Mouse (Mus musculus): ENCODE data around the gene Foxa1. TPM values are rescaled to one million over a fixed set of nuclear protein-coding genes. Genes with fewer than 3 reads are reported as not detected.

Gene Foxa1
- polyA plus RNA-seq, 1 experiment from 2014 or later = 0.32 TPM

DNA sequence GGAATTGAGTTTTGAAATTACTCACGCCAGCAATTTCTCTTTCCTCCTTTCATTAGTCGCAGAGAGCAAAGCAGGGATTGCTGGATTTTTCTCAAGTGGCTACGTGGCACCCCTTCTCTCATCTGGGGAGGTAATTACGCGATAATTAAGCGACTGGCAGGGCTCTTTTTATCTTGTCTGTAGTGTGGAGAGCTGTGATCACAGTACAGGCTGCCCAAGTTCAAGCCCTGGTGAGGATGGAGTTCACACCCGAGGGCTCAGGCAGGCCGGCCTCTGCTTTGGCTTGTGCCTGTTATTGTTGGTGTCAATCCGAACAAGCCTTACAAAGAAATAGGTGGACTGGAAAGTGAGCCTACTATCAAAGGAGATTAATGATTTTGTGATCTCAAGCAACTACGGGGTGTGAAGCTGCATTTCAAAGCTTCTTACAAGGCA lies 7.1 kb downstream of the Foxa1 start:
- Histone ChIP-seq H3K4me1 (peaks cover 25% of the 10 kb centered on the region), H3K4me2 (peak overlapping the region; percentile 64), H3K36me3 (no peaks in the 10 kb centered on the region), H3K27ac (replicated peaks) (no peak overlapping the region), H3K27me3 (replicated peaks) (peaks cover 92% of the 10 kb centered on the region), H3K9ac (no peak overlapping the region), H3K4me3 (peak overlapping the region; percentile 43), H3K9me3 (no peaks in the 10 kb centered on the region)
- no peak for ATAC-seq (ENCODE audit: extremely low read depth, insufficient number of reproducible peaks, low FRiP score, low TSS enrichment)
- 3% methylated on average over 10 of the region's 10 CpGs for WGBS

- peaks cover 92% of the 10 kb centered on the region for H3K27me3 ChIP-seq (replicated peaks)
- H3K9me3 ChIP-seq = no peaks in the 10 kb centered on the region
- H3K4me1 ChIP-seq = peaks cover 25% of the 10 kb centered on the region
- no peak for ATAC-seq (ENCODE audit: extremely low read depth, insufficient number of reproducible peaks, low FRiP score, low TSS enrichment)
- no peaks in the 10 kb centered on the region for H3K36me3 ChIP-seq
- no peak overlapping the region for H3K27ac ChIP-seq (replicated peaks)
- peak overlapping the region; percentile 64 for H3K4me2 ChIP-seq
- peak overlapping the region; percentile 58 for H3K9ac ChIP-seq
- peak overlapping the region; percentile 43 for H3K4me3 ChIP-seq
- WGBS = under 1% methylated on average over 63 of the region's 63 CpGs
Measured at GRCm38 (mm10) chr12:57538588-57539550, 7.8 kb downstream of the Foxa1 start.

- Histone ChIP-seq H3K27me3 (replicated peaks) (peaks cover 92% of the 10 kb centered on the region), H3K36me3 (no peaks in the 10 kb centered on the region), H3K4me1 (peaks cover 25% of the 10 kb centered on the region), H3K9ac (no peak overlapping the region), H3K9me3 (no peaks in the 10 kb centered on the region), H3K4me2 (peak overlapping the region; percentile 64), H3K4me3 (peak overlapping the region; percentile 43), H3K27ac (replicated peaks) (no peak overlapping the region)
- WGBS = under 1% methylated on average over 21 of the region's 21 CpGs
- no peak for ATAC-seq (ENCODE audit: extremely low read depth, insufficient number of reproducible peaks, low FRiP score, low TSS enrichment)
Measured at GRCm38 (mm10) chr12:57537791-57538587, 8.7 kb downstream of the Foxa1 start.

DNA sequence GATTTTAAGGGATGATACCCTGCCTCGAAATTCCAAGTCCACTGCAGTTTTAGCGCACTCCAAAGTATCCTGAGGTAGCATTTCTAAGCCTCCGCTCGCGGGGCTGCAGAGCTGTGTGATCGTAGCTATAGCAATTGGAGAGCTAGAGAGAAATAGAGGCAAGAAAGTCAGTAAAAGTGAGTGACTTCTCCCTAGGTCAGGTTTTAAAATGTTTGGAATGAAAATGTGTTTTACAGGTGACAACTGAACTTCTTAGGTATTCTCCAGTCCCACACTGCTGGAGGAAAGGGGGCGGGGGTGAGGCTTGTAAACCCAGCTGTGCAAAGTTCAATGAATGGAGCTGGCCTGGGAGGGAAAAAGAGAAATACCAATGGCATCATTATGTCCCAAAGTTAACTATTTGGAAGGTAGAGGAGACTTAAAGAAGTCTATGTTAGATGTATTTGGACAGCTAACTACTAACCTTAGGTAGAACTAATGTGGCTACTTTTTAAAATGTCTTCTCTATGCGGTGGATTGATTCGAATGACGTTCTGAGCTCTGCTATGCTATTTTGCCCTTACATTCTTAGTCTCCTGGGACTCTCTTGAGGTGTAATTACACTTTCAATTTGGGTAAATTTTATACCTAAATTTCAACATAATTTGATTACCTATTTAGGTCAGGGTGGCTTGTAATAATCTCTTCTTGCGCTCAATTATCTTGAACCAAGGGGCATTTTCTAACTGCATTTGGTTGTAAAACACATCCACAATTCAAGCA lies 9.6 kb downstream of the Foxa1 start:
- no peak overlapping the region for H3K27ac ChIP-seq (replicated peaks)

GRCm38 (mm10) chr12:57536056-57536908 lies 10.4 kb downstream of the Foxa1 start:
- H3K4me3 ChIP-seq = no peak overlapping the region
- H3K9ac ChIP-seq = no peak overlapping the region

More for the DNA sequence above, 9.6 kb downstream of the Foxa1 start:
- Histone ChIP-seq H3K36me3 (no peaks in the 10 kb centered on the region), H3K27me3 (replicated peaks) (peaks cover 92% of the 10 kb centered on the region), H3K4me1 (peaks cover 18% of the 10 kb centered on the region), H3K9ac (no peak overlapping the region), H3K4me2 (no peak overlapping the region), H3K9me3 (no peaks in the 10 kb centered on the region), H3K4me3 (no peak overlapping the region)
- whole genome bisulfite sequencing = 4% methylated on average over 11 of the region's 11 CpGs
- ATAC-seq (ENCODE audit: extremely low read depth, insufficient number of reproducible peaks, low FRiP score, low TSS enrichment) = no peak

GRCm38 (mm10) chr12:57534879-57535611 lies 11.7 kb downstream of the Foxa1 start:
- WGBS = under 1% methylated on average over 39 of the region's 39 CpGs
- peak overlapping the region; percentile 34 for H3K4me2 ChIP-seq
- no peak for ATAC-seq (ENCODE audit: extremely low read depth, insufficient number of reproducible peaks, low FRiP score, low TSS enrichment)
- peaks cover 95% of the 10 kb centered on the region for H3K27me3 ChIP-seq (replicated peaks)
- no peak overlapping the region for H3K9ac ChIP-seq
- no peak overlapping the region for H3K27ac ChIP-seq (replicated peaks)
- H3K4me1 ChIP-seq = peaks cover 17% of the 10 kb centered on the region
- peak overlapping the region; percentile 27 for H3K4me3 ChIP-seq
- no peaks in the 10 kb centered on the region for H3K9me3 ChIP-seq
- H3K36me3 ChIP-seq = no peaks in the 10 kb centered on the region

More at GRCm38 (mm10) chr12:57536056-57536908, 10.4 kb downstream of the Foxa1 start:
- 1% methylated on average over 25 of the region's 25 CpGs for WGBS
- Histone ChIP-seq H3K27me3 (replicated peaks) (peaks cover 92% of the 10 kb centered on the region), H3K4me2 (no peak overlapping the region), H3K9me3 (no peaks in the 10 kb centered on the region), H3K4me1 (peaks cover 17% of the 10 kb centered on the region), H3K36me3 (no peaks in the 10 kb centered on the region), H3K27ac (replicated peaks) (no peak overlapping the region)
- ATAC-seq (ENCODE audit: extremely low read depth, insufficient number of reproducible peaks, low FRiP score, low TSS enrichment) = no peak

GRCm38 (mm10) chr12:57534517-57534878 lies 12.2 kb downstream of the Foxa1 start:
- H3K27ac ChIP-seq (replicated peaks) = no peak overlapping the region
- peak overlapping the region; percentile 27 for H3K4me3 ChIP-seq
- H3K9me3 ChIP-seq = no peaks in the 10 kb centered on the region
- no peaks in the 10 kb centered on the region for H3K36me3 ChIP-seq
- peak overlapping the region; percentile 34 for H3K4me2 ChIP-seq
- peaks cover 17% of the 10 kb centered on the region for H3K4me1 ChIP-seq
- H3K9ac ChIP-seq = no peak overlapping the region
- WGBS = 3% methylated on average over 5 of the region's 6 CpGs
- H3K27me3 ChIP-seq (replicated peaks) = peaks cover 95% of the 10 kb centered on the region
- ATAC-seq (ENCODE audit: extremely low read depth, insufficient number of reproducible peaks, low FRiP score, low TSS enrichment) = no peak

DNA sequence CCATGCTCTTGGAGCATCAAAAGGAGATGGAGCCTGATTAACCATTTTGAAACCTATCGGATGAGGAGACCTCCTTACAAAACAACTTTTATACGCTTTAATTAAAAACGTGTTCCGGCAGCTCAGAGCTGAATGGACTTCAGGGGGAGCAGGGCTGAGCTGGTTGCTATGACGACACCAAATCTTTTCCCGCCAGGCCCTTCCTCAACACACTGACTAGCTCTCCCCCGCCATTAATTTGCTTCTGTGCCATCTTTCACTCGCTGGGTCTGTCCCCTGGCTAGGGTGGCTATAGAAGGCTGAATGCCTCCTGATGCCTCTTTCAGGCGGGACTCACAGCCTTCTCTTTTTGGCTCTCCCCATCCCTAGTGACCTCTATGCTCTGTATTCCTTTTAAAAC lies 16.2 kb downstream of the Foxa1 start:
- Histone ChIP-seq H3K4me3 (no peak overlapping the region), H3K4me1 (peaks cover 7% of the 10 kb centered on the region; the same call in 1 of the 2 replicates), H3K4me2 (no peak overlapping the region), H3K27ac (replicated peaks) (no peak overlapping the region), H3K36me3 (no peaks in the 10 kb centered on the region), H3K9me3 (no peaks in the 10 kb centered on the region), H3K9ac (no peak overlapping the region), H3K27me3 (replicated peaks) (peaks cover 80% of the 10 kb centered on the region)
- ATAC-seq (ENCODE audit: extremely low read depth, insufficient number of reproducible peaks, low FRiP score, low TSS enrichment) = no peak
- 21% methylated on average over 9 of the region's 9 CpGs for WGBS

DNA sequence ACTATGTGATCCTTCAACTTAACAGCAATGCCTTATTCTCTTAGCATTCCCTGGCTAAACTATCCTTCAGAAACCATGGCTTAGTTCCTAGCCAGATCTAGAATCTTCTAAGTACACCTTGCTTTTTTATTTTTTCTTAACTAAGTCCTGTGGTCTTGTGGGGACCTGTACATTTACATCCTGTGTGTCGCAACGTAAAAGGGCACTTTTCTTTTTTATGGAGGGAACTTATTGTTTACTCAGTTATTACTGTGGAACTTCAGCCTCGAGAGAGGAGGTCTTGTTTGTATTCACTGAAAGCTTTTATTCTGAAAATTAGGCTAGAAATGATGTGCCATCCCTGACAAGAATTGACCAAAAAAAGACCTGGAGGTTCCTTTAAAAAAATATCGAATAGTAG lies 18.4 kb downstream of the Foxa1 start:
- Histone ChIP-seq H3K4me3 (no peak overlapping the region), H3K4me2 (no peak overlapping the region), H3K9me3 (no peaks in the 10 kb centered on the region), H3K9ac (no peak overlapping the region), H3K27ac (replicated peaks) (no peak overlapping the region), H3K36me3 (no peaks in the 10 kb centered on the region), H3K4me1 (no peaks in the 10 kb centered on the region), H3K27me3 (replicated peaks) (peaks cover 59% of the 10 kb centered on the region)
- ATAC-seq (ENCODE audit: extremely low read depth, insufficient number of reproducible peaks, low FRiP score, low TSS enrichment) = no peak
- WGBS = 69% methylated on average over 4 of the region's 4 CpGs
